Mouse (Mus musculus) myocyte (in vitro differentiated cells): ENCODE measurements around the gene Dcaf11.

ENCODE experiments used
- MAX ChIP-seq: IDR thresholded peaks from one replicate; pipeline ENCODE4 v1.6.1; 2011; ENCODE audit warnings: low read depth, mild to moderate bottlenecking, control low read depth
- MYOG ChIP-seq, 3 experiments: IDR thresholded peaks; one replicate each; pipeline ENCODE4 v1.6.1; 2011; ENCODE audit warnings: control low read depth in 2 of 3, low read depth in 2 of 3, mild to moderate bottlenecking in 2 of 3; ENCODE audit not compliant: insufficient read length in 2 of 3, control insufficient read depth in 1 of 3, insufficient read depth in 1 of 3
- POLR2A ChIP-seq: IDR thresholded peaks from one replicate; pipeline ENCODE4 v1.6.1; 2011; ENCODE audit warnings: low read depth, mild to moderate bottlenecking, control low read depth, moderate library complexity; ENCODE audit not compliant: insufficient read length
- POLR2AphosphoS2 ChIP-seq: IDR thresholded peaks from one replicate; pipeline ENCODE4 v1.6.1; 2011; ENCODE audit warnings: low read depth, control low read depth; ENCODE audit not compliant: insufficient read length
- REST ChIP-seq: IDR thresholded peaks from one replicate; pipeline ENCODE4 v1.6.1; 2011; ENCODE audit warnings: mild to moderate bottlenecking, control low read depth, moderate library complexity; ENCODE audit not compliant: insufficient read depth, insufficient read length
- USF1 ChIP-seq: IDR thresholded peaks from one replicate; pipeline ENCODE4 v1.6.1; 2011; ENCODE audit warnings: low read depth, mild to moderate bottlenecking, control low read depth, moderate library complexity

DNA sequence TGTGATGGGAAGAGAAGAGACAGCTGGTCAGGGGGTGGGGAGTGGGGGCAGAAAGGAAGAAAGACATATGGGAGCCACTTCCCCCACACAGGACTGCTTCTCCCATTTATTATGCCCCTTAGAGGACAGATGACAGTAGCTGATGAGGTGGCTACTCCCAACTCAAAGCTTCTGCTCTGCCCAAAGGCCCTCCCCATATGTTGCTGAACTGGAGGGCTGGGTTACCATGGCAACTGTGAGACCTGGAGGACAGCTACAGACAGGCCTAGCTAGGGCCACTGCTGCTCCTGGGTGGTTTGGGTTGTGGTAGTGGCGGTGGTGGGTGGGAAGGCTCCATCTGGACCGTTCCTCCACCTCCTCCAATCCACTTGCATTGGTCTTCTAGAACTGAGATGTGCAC, 40.9 kb upstream of the Dcaf11 start:
- TF ChIP-seq MAX (no peak), POLR2A (no peak), REST (no peak), MYOG (IDR thresholded peaks at IDR 0.05; ENCODE audit: control insufficient read depth in 1 of 3, insufficient read depth in 1 of 3, insufficient read length in 2 of 3, low read depth in 2 of 3) (no peak), POLR2AphosphoS2 (no peak), USF1 (no peak)
